In the genomic region with DNA sequence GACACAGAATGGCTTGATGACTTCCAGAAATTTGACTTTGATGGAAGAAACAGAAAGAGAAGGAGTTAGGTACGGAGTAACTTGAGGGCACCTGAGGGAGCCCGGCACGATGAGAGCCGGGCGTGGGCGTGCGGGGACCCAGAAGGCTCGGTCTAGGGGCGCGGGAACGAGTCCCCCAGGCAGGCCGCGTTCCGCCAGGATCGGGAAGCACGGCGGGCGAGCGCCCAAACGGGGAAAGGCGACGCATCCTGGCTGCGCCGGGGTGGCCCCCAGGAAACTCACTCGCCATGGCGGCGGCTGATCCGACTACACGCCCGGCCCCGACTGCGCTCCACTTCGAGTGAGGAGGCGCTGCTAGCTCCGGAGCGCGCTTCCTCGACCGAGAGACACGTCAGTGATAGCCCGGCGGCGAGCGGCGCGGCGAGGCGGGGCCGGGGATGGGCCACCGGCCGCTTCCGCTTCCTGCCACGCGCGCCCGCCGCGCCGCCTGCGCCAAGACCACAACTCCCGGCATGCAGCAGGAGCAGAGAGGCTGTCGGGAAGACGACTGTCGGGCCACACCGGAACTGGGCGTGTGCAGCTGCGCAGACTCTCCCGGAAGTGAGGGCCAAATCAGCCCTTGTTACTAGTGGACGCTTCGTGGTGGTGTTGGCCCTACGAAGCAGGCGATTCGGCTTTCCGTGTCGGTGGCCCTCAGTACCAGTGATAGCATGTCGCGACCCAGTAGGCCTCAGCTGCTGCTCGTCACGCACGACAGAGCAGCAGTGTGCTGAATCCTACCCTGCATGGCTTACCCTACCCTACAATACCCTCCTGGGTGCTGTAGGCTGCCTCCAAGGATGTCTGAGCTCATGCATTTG, we compare ENCODE assay signal across 7 mouse cellular contexts. TPM values are rescaled to one million over a fixed set of nuclear protein-coding genes. Genes with fewer than 3 reads are reported as not detected.
A peak's percentile ranks its signal among the peaks of the same experiment; 100 is the strongest.
DNase-seq lines count a peak whose midpoint lies in the region; ATAC-seq lines count a peak whose summit lies in the region.

A gene (minus strand): TSS at position 502 of the 860 bp plus-strand sequence.

- under 1% methylated on average over 80 of the region's 80 CpGs for WGBS in intestine, embryonic 15.5 days
- WGBS in midbrain, embryonic 10.5 days = under 1% methylated on average over 73 of the region's 80 CpGs

- H3K4me3 ChIP-seq in intestine, embryonic 15.5 days (replicated peaks) = peak within 1 kb of the TSS; percentile 72
- H3K4me3 ChIP-seq in midbrain, embryonic 10.5 days = peak within 1 kb of the TSS; percentile 95

- H3K36me3 ChIP-seq in intestine, embryonic 15.5 days = peaks cover 22% of the 10 kb centered on the region; the same call in 1 of the 2 replicates
- peaks cover 36% of the 10 kb centered on the region for H3K36me3 ChIP-seq in midbrain, embryonic 10.5 days

- peak; percentile 98 for DNase-seq in adrenal gland, adult 2 months
- DNase-seq in embryo, embryonic 11.5 days (ENCODE audit: low read depth, low spot score) = peak; percentile 85
- peak; percentile 89 to 96 for DNase-seq in gastrocnemius, postnatal 36 days
- peak; percentile 95 to 98 for DNase-seq in left cerebral cortex, postnatal 25 days (ENCODE audit: low spot score in 2 of 2)
- peak; percentile 96 for DNase-seq in midbrain, embryonic 10.5 days (ENCODE audit: low spot score)
- peak; percentile 92 for DNase-seq in right cerebral cortex, postnatal 4 days

- H3K27ac ChIP-seq in intestine, embryonic 15.5 days = peak within 1 kb of the TSS; percentile 90
- H3K27ac ChIP-seq in midbrain, embryonic 10.5 days (replicated peaks) = peak within 1 kb of the TSS; percentile 89

- ATAC-seq in intestine, embryonic 15.5 days = peak; percentile 98

- intact Hi-C loops in gastrocnemius, postnatal 36 days (cut with DNase I) = no loop called here
- intact Hi-C loops in left cerebral cortex, postnatal 25 days (cut with DNase I) = loop anchor here (1.0 kb wide), 1 partner anchor 324 kb away; no protein-coding TSS in a partner anchor

- H3K9ac ChIP-seq in intestine, embryonic 15.5 days = peak within 1 kb of the TSS; percentile 87

- no peaks in the 10 kb centered on the region for H3K27me3 ChIP-seq in intestine, embryonic 15.5 days (replicated peaks)
- H3K27me3 ChIP-seq in midbrain, embryonic 10.5 days (ENCODE audit: low read depth, poor library complexity, severe bottlenecking) = no peaks in the 10 kb centered on the region

- peaks cover 18% of the 10 kb centered on the region for H3K4me1 ChIP-seq in intestine, embryonic 15.5 days (replicated peaks)
- peaks cover 28% of the 10 kb centered on the region for H3K4me1 ChIP-seq in midbrain, embryonic 10.5 days

- peak within 1 kb of the TSS; percentile 66 for H3K4me2 ChIP-seq in intestine, embryonic 15.5 days (replicated peaks)

- no peaks in the 10 kb centered on the region for H3K9me3 ChIP-seq in intestine, embryonic 15.5 days
- H3K9me3 ChIP-seq in midbrain, embryonic 10.5 days (replicated peaks) = no peaks in the 10 kb centered on the region

RNA-seq across cellular contexts. Expression of the gene that starts here (rescaled TPM):
- 100 to 1,000 TPM; 162 to 201 TPM for total RNA-seq in adrenal gland, adult 2 months (2021)
- 226 and 328 TPM in 2 replicates for polyA plus RNA-seq in adrenal gland, adult 2 months (2012; rRNA removed)
- 10 to 100 TPM; 18.5 to 20.2 TPM for total RNA-seq in gastrocnemius, postnatal 36 days (2021)
- polyA plus RNA-seq in intestine, embryonic 15.5 days (2015; fragmentation: Nextera tagmentation; extraction: Ambion mirVana) = 256 and 276 TPM in 2 replicates
- total RNA-seq in left cerebral cortex, postnatal 25 days (2021) = 10 to 100 TPM; 85.7 to 96.5 TPM
- 208 and 215 TPM in 2 replicates for polyA plus RNA-seq in midbrain, embryonic 10.5 days (2016; fragmentation: Nextera tagmentation; extraction: Ambion mirVana)

Comparison
In these comparisons a context has a peak if more than half of its experiments do, and no peak if none do; other contexts are left out.
1. Peak in every context shown above with its lines: DNase-seq, ATAC-seq, H3K4me3 ChIP-seq and H3K27ac ChIP-seq.
2. RNA of the gene that starts here (total RNA-seq): 162 to 201 TPM in adrenal gland, adult 2 months and 85.7 to 96.5 TPM in left cerebral cortex, postnatal 25 days; 18.5 to 20.2 TPM in gastrocnemius, postnatal 36 days; every median in the first group is over 4 times any median in the second.